Mouse (Mus musculus) embryonic facial prominence, embryonic 13.5 days (tissue): ENCODE results near the gene Pno1. TPM values are rescaled to one million over a fixed set of nuclear protein-coding genes. Genes with fewer than 3 reads are reported as not detected.

Source experiments
- ATAC-seq: fragments of 200-750 bp; cut with Nextera tagmentation; 2 replicates; pipeline ENCODE4 v1.8.0; 2017; ENCODE audit warnings: low read depth; ENCODE audit not compliant: insufficient number of reproducible peaks, insufficient read depth, low FRiP score, low TSS enrichment
- H3K27ac ChIP-seq: fragments of 300-500 bp; sonication (generic); 2 replicates; pipeline ENCODE4 v1.5.1; 2015; ENCODE audit warnings: moderate library complexity, mild to moderate bottlenecking, inconsistent platforms
- H3K27me3 ChIP-seq: fragments of 300-500 bp; sonication (generic); 2 replicates; pipeline ENCODE4 v1.6.1; 2015; ENCODE audit warnings: mild to moderate bottlenecking, inconsistent platforms
- H3K36me3 ChIP-seq: fragments of 300-500 bp; sonication (generic); 2 replicates; pipeline ENCODE4 v1.6.1; 2015; ENCODE audit warnings: mild to moderate bottlenecking, inconsistent platforms
- H3K4me1 ChIP-seq: fragments of 300-500 bp; sonication (generic); 2 replicates; pipeline ENCODE4 v1.6.1; 2015; ENCODE audit warnings: inconsistent platforms
- H3K4me2 ChIP-seq: fragments of 300-500 bp; sonication (generic); 2 replicates; pipeline ENCODE4 v1.6.1; 2015; ENCODE audit warnings: moderate library complexity, mild to moderate bottlenecking, inconsistent platforms
- H3K4me3 ChIP-seq: fragments of 300-500 bp; sonication (generic); 2 replicates; pipeline ENCODE4 v1.5.1; 2015; ENCODE audit warnings: mild to moderate bottlenecking, inconsistent platforms
- H3K9ac ChIP-seq: fragments of 300-500 bp; sonication (generic); 2 replicates; pipeline ENCODE4 v1.6.1; 2015; ENCODE audit warnings: mild to moderate bottlenecking, inconsistent platforms
- H3K9me3 ChIP-seq: fragments of 300-500 bp; sonication (generic); 2 replicates; pipeline ENCODE4 v1.6.1; 2016; ENCODE audit warnings: inconsistent platforms
- WGBS: fragments of 180-500 bp; shearing (Covaris S2); methylation state at CpG from one replicate; pipeline ENCODE4 v1.1.7; 2015; ENCODE audit warnings: mixed read lengths; 5-methylcytosine and 5-hydroxymethylcytosine counted together
- polyA plus RNA-seq: library from polyadenylated mRNA; unstranded; fragments of >200 nt; fragmentation: Nextera tagmentation; extraction: Ambion mirVana; gene quantifications from 2 replicates; pipeline ENCODE4 v1.2.1, GENCODE M21; 2015

Pno1 gene
- polyA plus RNA-seq, 1 experiment from 2014 or later = 74.2 TPM

GRCm38 (mm10) chr11:17172300-17172699 lies 39.1 kb downstream of the Pno1 start:
- no peak overlapping the region for H3K9ac ChIP-seq
- H3K36me3 ChIP-seq = peaks cover 14% of the 10 kb centered on the region
- no peak for ATAC-seq
- no peak overlapping the region for H3K4me2 ChIP-seq
- peaks cover under 1% of the 10 kb centered on the region; the same call in 1 of the 2 replicates for H3K4me1 ChIP-seq
- H3K27me3 ChIP-seq = no peaks in the 10 kb centered on the region
- 95% methylated on average over 4 of the region's 4 CpGs for WGBS
- H3K4me3 ChIP-seq = no peak overlapping the region
- 0 out of 2 replicates have a peak, but pooled peaks cover 5% of the 10 kb centered on the region for H3K9me3 ChIP-seq
- H3K27ac ChIP-seq = no peak overlapping the region

- no peak for ATAC-seq
- Histone ChIP-seq H3K9me3 (0 out of 2 replicates have a peak, but pooled peaks cover 5% of the 10 kb centered on the region), H3K9ac (no peak overlapping the region), H3K36me3 (peaks cover 14% of the 10 kb centered on the region), H3K27me3 (no peaks in the 10 kb centered on the region), H3K4me3 (no peak overlapping the region), H3K4me2 (no peak overlapping the region), H3K27ac (no peak overlapping the region), H3K4me1 (peaks cover 5% of the 10 kb centered on the region; the same call in 1 of the 2 replicates)
- WGBS = 98% methylated on average over 1 of the region's 1 CpGs
These were observed 40.2 kb downstream of the Pno1 start for GRCm38 (mm10) chr11:17170938-17171729.

- peaks cover 12% of the 10 kb centered on the region for H3K36me3 ChIP-seq
- H3K27ac ChIP-seq = no peak overlapping the region
- H3K27me3 ChIP-seq = no peaks in the 10 kb centered on the region
- no peak overlapping the region for H3K4me2 ChIP-seq
- no peak overlapping the region for H3K4me3 ChIP-seq
- H3K9ac ChIP-seq = no peak overlapping the region
- peaks cover 5% of the 10 kb centered on the region; the same call in 1 of the 2 replicates for H3K4me1 ChIP-seq
- 0 out of 2 replicates have a peak, but pooled peaks cover 4% of the 10 kb centered on the region for H3K9me3 ChIP-seq
- no peak for ATAC-seq
- 82% methylated on average over 2 of the region's 2 CpGs for WGBS
These were observed 42.1 kb downstream of the Pno1 start for GRCm38 (mm10) chr11:17169262-17169661.

- H3K4me1 ChIP-seq = peaks cover 23% of the 10 kb centered on the region
- no peak overlapping the region for H3K4me3 ChIP-seq
- no peak for ATAC-seq
- H3K27me3 ChIP-seq = no peaks in the 10 kb centered on the region
- H3K9me3 ChIP-seq = no peaks in the 10 kb centered on the region
- no peaks in the 10 kb centered on the region for H3K36me3 ChIP-seq
- H3K9ac ChIP-seq = no peak overlapping the region
- no peak overlapping the region for H3K27ac ChIP-seq
- H3K4me2 ChIP-seq = no peak overlapping the region
- WGBS = 86% methylated on average over 7 of the region's 7 CpGs
These were observed 44.7 kb downstream of the Pno1 start for GRCm38 (mm10) chr11:17166627-17167026.

- peaks cover 36% of the 10 kb centered on the region for H3K4me1 ChIP-seq
- WGBS = 88% methylated on average over 1 of the region's 1 CpGs
- no peaks in the 10 kb centered on the region for H3K9me3 ChIP-seq
- H3K36me3 ChIP-seq = no peaks in the 10 kb centered on the region
- H3K4me2 ChIP-seq = no peak overlapping the region
- H3K27me3 ChIP-seq = no peaks in the 10 kb centered on the region
- H3K4me3 ChIP-seq = no peak overlapping the region
- H3K9ac ChIP-seq = no peak overlapping the region
- no peak overlapping the region for H3K27ac ChIP-seq
- ATAC-seq = no peak
These were observed 47.4 kb downstream of the Pno1 start for GRCm38 (mm10) chr11:17163956-17164355.

GRCm38 (mm10) chr11:17160242-17160641 lies 51.1 kb downstream of the Pno1 start:
- Histone ChIP-seq H3K27ac (peak overlapping the region; percentile 98), H3K4me2 (peak overlapping the region; percentile 80), H3K27me3 (no peaks in the 10 kb centered on the region), H3K4me3 (peak overlapping the region; percentile 98), H3K4me1 (peaks cover 31% of the 10 kb centered on the region), H3K36me3 (no peaks in the 10 kb centered on the region), H3K9ac (peak overlapping the region; percentile 99), H3K9me3 (no peaks in the 10 kb centered on the region)
- WGBS = 2% methylated on average over 12 of the region's 12 CpGs
- no peak for ATAC-seq

GRCm38 (mm10) chr11:17159738-17160241 lies 51.6 kb downstream of the Pno1 start:
- ATAC-seq = no peak; the same call in 1 of the 2 replicates
- Histone ChIP-seq H3K9ac (peak overlapping the region; percentile 99), H3K4me1 (peaks cover 31% of the 10 kb centered on the region), H3K36me3 (no peaks in the 10 kb centered on the region), H3K27me3 (no peaks in the 10 kb centered on the region), H3K4me2 (peak overlapping the region; percentile 80), H3K27ac (peak overlapping the region; percentile 98), H3K4me3 (peak overlapping the region; percentile 98), H3K9me3 (no peaks in the 10 kb centered on the region)
- under 1% methylated on average over 35 of the region's 46 CpGs for WGBS

- Histone ChIP-seq H3K9me3 (no peaks in the 10 kb centered on the region), H3K4me1 (peaks cover 30% of the 10 kb centered on the region), H3K27me3 (no peaks in the 10 kb centered on the region), H3K36me3 (no peaks in the 10 kb centered on the region), H3K4me3 (peak within 1 kb of the TSS; percentile 98), H3K4me2 (peak within 1 kb of the TSS; percentile 80), H3K27ac (peak within 1 kb of the TSS; percentile 98), H3K9ac (peak within 1 kb of the TSS; percentile 99)
- WGBS = under 1% methylated on average over 88 of the region's 89 CpGs
- peak; percentile 98 for ATAC-seq
These were observed 52.3 kb downstream of the Pno1 start, which contains the start of gene Ppp3r1 for GRCm38 (mm10) chr11:17158858-17159737. Gene Ppp3r1 (plus strand): TSS chr11:17159263.

Other genes starting within 250 kb of the Pno1 start
- 32.8 and 34.2 TPM in 2 replicates for gene Cnrip1, start 160.0 kb downstream of the Pno1 start, polyA plus RNA-seq
- gene Plek, start 159.2 kb downstream of the Pno1 start, polyA plus RNA-seq = 4.3 and 4.5 TPM in 2 replicates
- 87.8 and 89.1 TPM in 2 replicates for gene Ppp3r1, start 52.3 kb downstream of the Pno1 start, polyA plus RNA-seq
- 26.5 and 31.6 TPM in 2 replicates for gene Wdr92, start 29.5 kb downstream of the Pno1 start, polyA plus RNA-seq
- gene C1d, start 46.0 kb upstream of the Pno1 start, polyA plus RNA-seq = 99.4 and 108 TPM in 2 replicates